Mouse (Mus musculus): Measurements from ENCODE around the gene Fbxo2.

- TF ChIP-seq POLR2A (IDR thresholded peaks at IDR 0.05; ENCODE audit: insufficient read length, low read depth) = no peak
- TF ChIP-seq REST (IDR thresholded peaks at IDR 0.05; ENCODE audit: insufficient read depth, insufficient read length) = no peak
- no peak for TF ChIP-seq USF1 (IDR thresholded peaks at IDR 0.05; ENCODE audit: low read depth)
Observed at GRCm38 (mm10) chr4:148154982-148155381, 5.4 kb upstream of the Fbxo2 start.
